Mouse (Mus musculus) thymus, adult 2 months (tissue): Measurements from ENCODE around the gene Tctex1d4.

Source experiments
- CTCF ChIP-seq: fragments of 200-500 bp; IDR thresholded peaks from 2 replicates; pipeline ENCODE4 v1.5.1; 2012; ENCODE audit warnings: mild to moderate bottlenecking, control low read depth, low read length, moderate library complexity, borderline replicate concordance; ENCODE audit not compliant: control insufficient read depth, poor library complexity, insufficient read depth; ENCODE audit errors: extremely low read depth
- POLR2A ChIP-seq: fragments of 200-500 bp; IDR thresholded peaks from 2 replicates; pipeline ENCODE4 v1.6.1; 2012; ENCODE audit warnings: mild to moderate bottlenecking, low read length, control low read depth, moderate library complexity; ENCODE audit not compliant: control insufficient read depth, poor library complexity, insufficient read depth; ENCODE audit errors: extremely low read depth

GRCm38 (mm10) chr4:117115592-117115991, 11.0 kb upstream of the Tctex1d4 start:
- TF ChIP-seq CTCF (no peak), POLR2A (no peak)
